Mouse (Mus musculus) megakaryocyte-erythroid progenitor cell, adult 5-6 weeks (primary cell): ENCODE results near the gene Taf1b. TPM values are rescaled to one million over a fixed set of nuclear protein-coding genes. Genes with fewer than 3 reads are reported as not detected.
A peak's percentile ranks its signal among the peaks of the same experiment; 100 is the strongest.

Experiments
- ATAC-seq: replicated peaks from 2 replicates; pipeline ENCODE4 v1.8.0; 2016; ENCODE audit warnings: mild to moderate bottlenecking, inconsistent platforms; ENCODE audit not compliant: severe bottlenecking, poor library complexity, low FRiP score, low TSS enrichment
- total RNA-seq, 2 experiments: library from RNA; stranded (forward) in 1 of 2; stranded (reverse) in 1 of 2; fragments of 200-1000, 215-1000 nt in 1 of 2; fragments of >200 nt in 1 of 2; fragmentation: Nextera tagmentation in 1 of 2; gene quantifications; 2 replicates each; pipeline ENCODE4 v1.2.3; 2014 to 2017

Gene Taf1b
- total RNA-seq, 2 experiments from 2014 or later = 19.2 to 40.6 TPM

GRCm38 (mm10) chr12:24597376-24597775, 99.2 kb downstream of the Taf1b start:
- ATAC-seq = no peak

DNA sequence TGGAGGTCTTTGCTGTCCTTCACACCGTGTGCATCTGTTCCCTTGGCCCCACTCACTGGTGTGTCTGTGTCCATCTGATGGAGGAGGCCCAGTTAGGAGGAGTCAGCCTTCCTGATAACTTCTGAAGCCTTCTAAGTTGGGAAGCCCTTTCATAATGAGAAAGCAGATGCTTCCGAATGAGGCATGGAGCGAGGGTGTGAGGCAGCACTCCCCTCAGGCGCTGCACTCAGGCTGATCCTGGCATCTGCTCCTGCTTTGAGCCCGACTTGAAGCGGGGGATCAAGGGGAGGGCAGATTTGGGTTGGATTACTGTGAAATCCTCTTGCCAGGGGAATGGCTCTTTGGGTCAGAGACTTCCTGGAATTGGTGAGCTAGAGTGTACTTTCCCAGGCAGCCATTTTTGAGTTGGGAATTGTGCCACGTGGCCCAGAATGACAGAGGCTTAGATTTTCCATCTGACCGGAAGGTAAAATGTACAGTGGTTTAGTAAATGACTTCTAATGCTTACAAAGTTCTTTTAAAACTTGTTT, 101.3 kb downstream of the Taf1b start:
- ATAC-seq = no peak

- ATAC-seq = no peak
Observed at GRCm38 (mm10) chr12:24600074-24600473, 101.9 kb downstream of the Taf1b start.

DNA sequence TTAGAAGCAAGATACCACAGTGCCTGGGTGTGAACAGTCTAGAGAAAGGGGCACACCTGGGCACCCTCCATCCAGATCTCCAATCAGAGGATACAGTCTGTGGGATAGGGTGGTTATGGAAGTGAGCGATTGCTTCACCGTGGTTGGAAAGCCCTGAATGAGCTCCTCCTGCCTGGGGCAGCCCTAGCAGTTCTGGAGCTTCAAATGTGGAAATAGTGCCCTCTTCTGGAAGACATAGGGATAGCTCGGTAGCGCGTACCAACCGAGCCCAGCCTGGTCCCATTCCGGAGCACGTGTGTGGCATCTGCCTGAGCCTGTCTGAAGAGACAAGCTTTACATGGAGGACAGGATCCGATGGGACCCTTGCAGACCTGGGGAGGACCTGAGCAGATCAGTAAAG, 102.6 kb downstream of the Taf1b start:
- peak; percentile 90 for ATAC-seq

- ATAC-seq = peak; percentile 71
Observed at GRCm38 (mm10) chr12:24603266-24603665, 105.1 kb downstream of the Taf1b start.

- no peak for ATAC-seq
Observed at GRCm38 (mm10) chr12:24606166-24606565, 108.0 kb downstream of the Taf1b start.

Other genes with a start within 250 kb of the Taf1b start
- not detected in 2 replicates for gene Grhl1, start 73.9 kb downstream of the Taf1b start, total RNA-seq (2014; fragmentation: Nextera tagmentation)
- 0.15 TPM in 1 of 2 replicates, not detected in the other for gene Grhl1, start 73.9 kb downstream of the Taf1b start, total RNA-seq (2017)
- 10.9 and 16.6 TPM in 2 replicates for gene Klf11, start 152.9 kb downstream of the Taf1b start, total RNA-seq (2014; fragmentation: Nextera tagmentation)
- gene Klf11, start 152.9 kb downstream of the Taf1b start, total RNA-seq (2017) = 15.7 and 18.6 TPM in 2 replicates
- gene Cys1, start 183.5 kb downstream of the Taf1b start, total RNA-seq (2014; fragmentation: Nextera tagmentation) = not detected in 2 replicates
- not detected in 2 replicates for gene Cys1, start 183.5 kb downstream of the Taf1b start, total RNA-seq (2017)
- gene Rrm2, start 209.9 kb downstream of the Taf1b start, total RNA-seq (2014; fragmentation: Nextera tagmentation) = 188 and 245 TPM in 2 replicates
- 98.3 and 173 TPM in 2 replicates for gene Rrm2, start 209.9 kb downstream of the Taf1b start, total RNA-seq (2017)